Mouse (Mus musculus): Measurements from ENCODE around the gene Ctdsp2.

The Ctdsp2 gene

GRCm38 (mm10) chr10:126991676-126992075, 13.2 kb downstream of the Ctdsp2 start:
- DNase-seq, result no peak

DNA sequence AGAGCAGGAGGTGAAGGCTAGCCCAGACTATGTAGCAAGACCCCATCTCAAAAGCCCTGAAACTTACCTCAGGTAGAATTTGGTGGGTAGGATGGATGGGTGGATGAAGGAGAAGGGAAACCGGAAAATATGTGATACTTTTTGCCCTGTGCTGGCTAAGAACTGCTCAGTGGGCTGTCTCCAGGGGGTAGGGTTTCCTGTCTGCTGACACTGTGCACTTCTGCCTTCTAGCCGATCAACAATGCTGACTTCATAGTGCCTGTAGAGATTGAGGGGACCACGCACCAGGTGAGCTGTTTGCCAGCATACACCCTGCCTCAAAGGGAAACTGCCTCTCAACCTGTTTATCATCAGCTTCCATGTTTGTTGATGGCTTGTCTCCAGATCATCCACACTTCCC, 15.1 kb downstream of the Ctdsp2 start:
- DNase-seq, result no peak

- DNase-seq, result no peak
Observed at GRCm38 (mm10) chr10:126997340-126998113, 19.0 kb downstream of the Ctdsp2 start.

GRCm38 (mm10) chr10:127000529-127000928, 22.0 kb downstream of the Ctdsp2 start, which contains the start of gene Avil:
Avil (plus strand) TSS chr10:127000709.
- DNase-seq, result no peak

DNA sequence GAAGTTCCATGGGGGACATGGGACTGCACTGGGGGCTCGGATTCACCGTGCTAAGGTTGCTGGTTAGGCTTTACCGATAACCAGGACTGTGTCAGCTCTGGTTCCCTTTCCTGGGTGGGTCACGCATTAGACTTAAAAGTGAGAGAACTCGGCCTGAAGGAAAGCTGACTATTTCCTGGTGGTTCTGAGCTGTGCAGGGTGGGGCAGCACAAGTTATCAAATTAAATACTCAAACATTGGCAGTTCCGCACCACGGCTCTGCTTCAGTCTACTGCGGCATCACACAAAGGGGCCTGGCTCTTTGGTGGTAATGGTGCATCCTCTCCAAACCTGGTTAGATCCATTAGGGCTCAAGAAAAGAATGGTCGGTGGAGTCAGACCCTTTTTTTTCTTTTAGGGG, 22.8 kb downstream of the Ctdsp2 start:
- DNase-seq, result no peak

DNA sequence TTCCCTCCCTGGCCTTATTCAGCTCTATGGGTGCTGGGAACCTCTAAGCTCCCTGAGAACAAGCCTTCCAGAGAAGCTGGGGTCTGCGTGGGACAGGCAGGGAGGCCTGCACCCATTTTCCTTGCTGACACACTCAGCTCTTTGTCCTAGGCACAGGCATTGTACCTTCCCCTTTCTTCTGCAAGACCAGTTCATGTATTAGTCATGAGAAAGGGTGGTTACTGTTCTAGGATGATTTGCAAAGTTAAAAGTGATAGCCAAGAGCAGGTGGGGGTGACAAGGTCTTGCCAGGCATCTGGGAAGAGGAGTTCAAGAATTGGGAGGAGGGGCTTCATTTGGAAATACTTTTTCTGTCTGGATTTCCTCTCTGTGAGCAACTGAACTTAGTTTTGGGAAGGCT, 23.5 kb downstream of the Ctdsp2 start:
- no peak for DNase-seq

DNA sequence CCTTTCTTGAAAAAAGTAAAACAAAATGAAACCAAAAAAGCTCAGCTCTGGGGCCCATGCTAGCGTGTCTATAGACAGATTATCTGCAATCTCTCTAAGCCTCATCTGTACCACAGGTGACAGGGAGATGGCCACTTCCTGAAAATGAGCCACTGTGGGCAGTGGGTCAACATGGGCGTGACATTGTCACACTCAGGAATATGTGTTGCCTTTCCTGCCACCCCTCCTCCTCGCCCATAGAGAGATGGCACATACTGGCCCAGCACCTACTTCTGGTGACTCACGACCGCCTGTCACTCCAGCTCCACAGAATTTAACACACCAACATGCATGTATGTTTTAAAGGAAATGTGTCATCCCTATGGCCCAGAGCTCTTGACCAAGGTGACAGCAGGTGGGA, 24.2 kb downstream of the Ctdsp2 start:
- no peak for DNase-seq

DNA sequence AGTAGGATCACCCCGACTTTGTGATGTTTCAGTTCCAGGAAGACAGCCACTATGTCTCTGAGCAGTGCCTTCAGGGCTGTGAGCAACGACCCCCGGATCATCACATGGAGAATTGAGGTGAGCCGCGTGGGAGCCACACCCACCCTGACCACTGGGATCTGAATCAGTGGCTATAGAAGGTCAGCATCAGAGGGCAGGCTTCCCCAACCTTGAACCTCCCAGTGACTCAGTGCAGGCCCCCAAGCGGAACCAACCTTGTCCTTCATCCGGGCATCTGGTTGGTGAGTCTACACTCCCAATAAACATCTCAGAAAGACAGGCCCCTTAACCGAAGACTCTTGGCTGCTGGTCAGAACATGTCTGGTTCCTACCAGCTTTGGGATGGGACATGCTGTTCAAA, 24.8 kb downstream of the Ctdsp2 start:
- DNase-seq, result no peak

DNA sequence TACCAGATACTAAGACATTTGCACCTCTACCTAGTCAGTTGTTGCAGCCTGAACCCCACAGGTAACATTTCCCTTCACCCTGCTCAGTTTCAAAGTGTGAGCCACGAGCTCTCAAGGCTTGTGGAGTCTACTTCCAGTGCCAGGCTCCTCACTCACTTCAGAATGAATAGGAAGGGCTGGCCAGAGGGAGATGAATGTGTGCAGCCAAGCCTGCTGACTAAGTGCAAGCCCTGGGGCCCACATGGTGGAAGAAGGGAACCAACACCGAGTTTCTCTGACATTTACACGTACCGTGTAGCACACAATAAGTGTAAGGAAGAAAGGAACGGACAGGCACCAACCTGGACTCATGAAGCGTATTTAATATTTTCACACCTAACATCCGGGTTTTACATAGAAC, 25.3 kb downstream of the Ctdsp2 start:
- no peak for DNase-seq

DNA sequence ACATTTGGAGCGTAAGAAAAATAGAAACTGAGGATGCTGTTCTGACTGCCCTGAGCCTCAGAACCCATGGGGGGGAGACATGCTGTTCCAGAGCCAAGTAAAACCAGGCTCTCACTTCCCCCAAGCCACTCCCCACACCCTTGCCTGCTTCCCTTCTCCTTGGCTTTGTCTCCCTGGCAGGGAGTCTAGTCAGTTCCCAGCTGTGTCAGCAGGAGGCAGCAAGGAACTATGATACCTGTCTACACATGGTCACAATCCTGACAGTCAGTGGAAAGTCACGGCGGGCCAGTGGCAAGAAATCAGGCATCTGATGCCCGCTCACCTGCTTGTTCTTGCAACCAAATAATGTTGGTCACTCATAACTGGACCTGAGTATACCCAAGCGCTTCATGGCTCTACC, 38.0 kb downstream of the Ctdsp2 start:
- DNase-seq, result peak; percentile 38

GRCm38 (mm10) chr10:127017071-127017470, 38.6 kb downstream of the Ctdsp2 start:
- no peak for DNase-seq

DNA sequence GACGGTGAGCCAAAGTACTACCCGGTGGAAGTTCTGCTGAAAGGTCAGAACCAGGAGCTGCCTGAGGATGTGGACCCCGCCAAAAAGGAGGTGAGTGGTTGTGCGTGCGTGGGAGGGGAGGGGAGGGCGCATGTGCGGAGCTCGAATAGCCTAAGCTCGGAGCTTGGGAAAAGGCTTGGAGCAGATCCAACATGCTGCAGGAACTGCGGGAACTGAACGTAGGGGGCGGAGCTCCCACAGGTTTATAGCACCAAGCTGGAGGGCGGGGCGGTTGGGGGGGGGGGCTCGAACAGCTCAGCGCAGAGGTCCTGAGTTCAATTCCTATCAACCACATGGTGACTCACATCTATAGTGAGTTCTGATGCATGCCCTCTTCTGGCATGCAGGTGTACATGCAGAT, 39.9 kb downstream of the Ctdsp2 start:
- DNase-seq, result no peak

DNA sequence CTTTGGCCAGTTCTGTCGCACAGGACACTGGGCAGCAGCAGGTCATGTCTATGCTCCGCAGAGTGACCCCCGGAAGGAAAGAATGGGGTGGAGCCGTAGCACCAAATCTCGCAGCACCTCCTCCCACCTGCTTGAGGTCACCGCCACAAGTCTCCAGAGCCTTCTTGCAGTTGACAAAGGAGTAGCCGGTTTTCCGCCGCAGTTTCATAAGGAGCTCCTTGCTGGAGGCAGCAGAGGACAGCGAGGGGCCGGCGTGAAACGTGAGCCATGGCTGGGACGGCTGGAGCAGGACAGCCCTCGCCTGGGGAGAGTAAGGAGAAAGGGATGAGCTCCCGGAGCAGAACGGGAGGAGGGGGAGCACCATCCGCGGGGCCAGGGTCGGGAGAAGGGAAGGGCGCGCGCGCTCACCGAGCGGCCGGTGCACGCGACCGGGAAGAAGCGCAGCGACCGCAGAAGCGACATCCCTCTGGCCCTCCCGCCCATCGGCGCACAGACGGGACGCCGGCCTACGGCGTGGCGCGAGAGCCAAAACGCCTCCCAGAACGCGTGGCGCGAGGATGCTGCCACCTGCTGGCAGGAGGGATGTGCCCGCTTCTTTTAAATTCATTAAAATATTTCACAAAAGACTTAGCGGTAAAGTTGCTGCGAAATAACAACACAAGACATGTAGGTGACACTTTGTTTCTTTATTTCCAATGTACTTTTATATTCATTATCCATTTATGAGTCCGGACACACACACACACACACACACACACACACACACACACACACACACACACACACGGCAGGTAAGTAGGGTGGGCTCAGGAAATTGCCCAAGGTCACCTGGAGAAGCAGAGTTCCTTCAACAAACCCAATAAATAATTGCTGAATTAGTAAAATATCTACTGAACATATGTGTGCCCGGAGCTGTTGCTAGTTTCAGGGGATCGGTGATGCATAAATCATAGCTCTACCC, 52.1 kb downstream of the Ctdsp2 start, which contains the start of gene Tsfm:
Tsfm (minus strand) TSS at position 505 of the 961 bp plus-strand sequence.
- DNase-seq, result peak; percentile 94

- no peak for DNase-seq
Observed at GRCm38 (mm10) chr10:127033301-127033741, 54.8 kb downstream of the Ctdsp2 start.

- no peak for DNase-seq
Observed at GRCm38 (mm10) chr10:127036273-127036672, 57.8 kb downstream of the Ctdsp2 start.

DNA sequence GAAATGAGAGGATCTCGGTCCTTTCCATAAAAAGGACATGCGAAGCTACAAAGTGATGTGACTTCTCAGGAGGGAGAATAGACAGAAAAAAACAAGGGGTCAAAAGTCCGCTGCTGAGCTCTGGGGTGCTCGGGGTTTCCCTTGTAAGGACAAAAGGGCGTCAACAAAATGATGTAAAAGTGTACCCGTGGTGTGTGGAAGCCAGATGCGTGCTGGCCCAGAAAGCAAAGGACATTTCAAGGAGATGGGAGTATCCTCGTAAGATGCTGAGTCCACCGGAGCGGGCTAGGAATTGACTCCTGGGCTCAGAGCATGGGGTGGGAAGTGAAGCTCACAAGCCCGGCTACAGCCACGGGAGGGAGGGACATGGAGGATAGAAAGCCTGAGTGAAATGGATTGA, 59.1 kb downstream of the Ctdsp2 start:
- DNase-seq, result no peak

GRCm38 (mm10) chr10:127040569-127041214, 62.2 kb downstream of the Ctdsp2 start:
- no peak for DNase-seq

GRCm38 (mm10) chr10:127041274-127041766, 62.8 kb downstream of the Ctdsp2 start, which contains the start of the genes Mettl1 and Eef1akmt3:
Mettl1 (plus strand) TSS chr10:127041414.
Eef1akmt3 (minus strand) TSS chr10:127041513.
- no peak for DNase-seq

DNA sequence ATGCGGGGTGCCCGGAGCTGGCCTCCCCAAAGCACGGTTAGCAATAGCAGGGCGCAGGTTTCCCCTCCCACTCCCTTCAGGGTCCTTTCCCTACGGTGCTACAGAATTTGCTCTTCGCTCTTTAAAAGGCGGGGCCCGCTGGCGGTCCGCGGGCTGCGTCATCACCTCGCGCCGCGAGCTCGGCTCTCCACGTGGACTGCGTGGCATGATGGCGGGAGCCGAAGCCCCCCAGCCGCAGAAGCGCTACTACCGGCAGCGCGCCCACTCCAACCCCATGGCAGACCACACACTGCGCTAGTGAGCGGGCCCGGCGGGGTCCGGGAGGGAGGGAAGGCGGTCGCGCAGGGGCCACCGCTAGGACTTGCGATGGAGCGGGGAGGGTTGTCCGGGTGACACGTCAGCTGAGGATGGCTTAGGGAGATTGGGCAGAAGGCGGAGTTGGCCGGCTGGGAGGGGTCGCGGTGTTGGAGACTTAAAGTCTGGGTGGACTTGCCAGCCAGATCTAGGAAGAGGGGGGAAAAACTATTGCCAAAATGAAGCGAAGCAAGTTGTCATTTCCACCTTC, 63.3 kb downstream of the Ctdsp2 start:
- peak; percentile 92 for DNase-seq

DNA sequence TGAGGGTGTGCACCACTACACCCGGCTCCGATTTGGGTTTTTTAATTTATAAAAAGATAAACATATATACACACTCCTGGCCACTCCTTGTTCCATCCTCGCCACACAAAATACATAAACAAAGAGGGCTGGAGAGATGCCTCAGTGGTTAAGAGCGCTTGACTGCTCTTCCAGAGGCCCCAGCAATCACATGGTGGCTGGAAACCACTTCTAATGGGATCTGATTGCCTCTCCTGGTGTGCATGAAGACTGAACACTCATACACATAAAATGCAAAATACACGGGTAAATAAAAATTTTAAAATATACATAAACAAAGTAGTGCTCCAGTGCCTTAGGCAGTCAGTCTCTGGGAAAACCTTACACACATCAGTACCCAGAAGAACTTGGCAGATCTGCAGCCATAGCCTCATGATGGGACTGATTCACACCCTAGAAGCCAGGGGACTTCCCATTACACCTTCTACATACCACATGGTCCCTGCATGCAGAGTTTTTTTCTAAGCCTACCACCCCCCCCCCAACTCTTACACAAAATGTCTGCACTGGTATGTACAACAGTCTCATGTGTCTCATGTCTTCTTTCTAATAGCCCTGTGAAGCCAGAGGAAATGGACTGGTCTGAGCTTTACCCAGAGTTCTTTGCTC, 64.1 kb downstream of the Ctdsp2 start:
- no peak for DNase-seq

- no peak for DNase-seq
Observed at GRCm38 (mm10) chr10:127043187-127043586, 64.7 kb downstream of the Ctdsp2 start.

GRCm38 (mm10) chr10:127047954-127048353, 69.4 kb downstream of the Ctdsp2 start, which contains the start of gene Cyp27b1:
Cyp27b1 (plus strand) TSS chr10:127048250.
- DNase-seq, result no peak
